Mouse (Mus musculus): ENCODE results near the gene Fam118b.

- TF ChIP-seq GATA1 (IDR thresholded peaks at IDR 0.05; ENCODE audit: borderline replicate concordance, low read length) (no peak), FLI1 (IDR thresholded peaks at IDR 0.05; ENCODE audit: low read length) (no peak)
Measured at GRCm38 (mm10) chr9:35282851-35283200, 15.2 kb upstream of the Fam118b start.

Data from megakaryocyte, embryonic 14.5 days (primary cell).